Mouse (Mus musculus) limb, embryonic 14.5 days (tissue): ENCODE results near the gene Naa25. TPM values are rescaled to one million over a fixed set of nuclear protein-coding genes. Genes with fewer than 3 reads are reported as not detected.

ENCODE experiments used
- ATAC-seq: fragments of 200-750 bp; cut with Nextera tagmentation; 2 replicates; pipeline ENCODE4 v1.8.0; 2017; ENCODE audit warnings: low read depth, moderate number of reproducible peaks, moderate TSS enrichment; ENCODE audit not compliant: low FRiP score
- DNase-seq: peaks from one replicate; pipeline ENCODE4 v3.0.0-alpha.2; 2015; ENCODE audit warnings: low spot score
- H3K27ac ChIP-seq: fragments of 300-500 bp; sonication (generic); replicated peaks from 2 replicates; pipeline ENCODE4 v1.5.1; 2014; ENCODE audit warnings: low read depth, mild to moderate bottlenecking, low read length, moderate library complexity, mixed read lengths
- H3K27me3 ChIP-seq: fragments of 300-500 bp; sonication (generic); 2 replicates; pipeline ENCODE4 v1.6.1; 2014; ENCODE audit warnings: low read length, mixed read lengths; ENCODE audit not compliant: control insufficient read depth, insufficient read depth
- H3K36me3 ChIP-seq: fragments of 300-500 bp; sonication (generic); 2 replicates; pipeline ENCODE4 v1.6.1; 2014; ENCODE audit warnings: mild to moderate bottlenecking, low read length, moderate library complexity, mixed read lengths; ENCODE audit not compliant: control insufficient read depth, insufficient read depth
- H3K4me1 ChIP-seq: fragments of 300-500 bp; sonication (generic); 2 replicates; pipeline ENCODE4 v1.6.1; 2014; ENCODE audit warnings: antibody characterized with exemption, low read length, mixed read lengths; ENCODE audit not compliant: control insufficient read depth, insufficient read depth
- H3K4me2 ChIP-seq: fragments of 300-500 bp; sonication (generic); replicated peaks from 2 replicates; pipeline ENCODE4 v1.6.1; 2014; ENCODE audit warnings: low read depth, mild to moderate bottlenecking, low read length, moderate library complexity; ENCODE audit not compliant: severe bottlenecking
- H3K4me3 ChIP-seq: fragments of 300-500 bp; sonication (generic); replicated peaks from 2 replicates; pipeline ENCODE4 v1.5.1; 2014; ENCODE audit warnings: low read length
- H3K9ac ChIP-seq: fragments of 300-500 bp; sonication (generic); 2 replicates; pipeline ENCODE4 v1.6.1; 2014; ENCODE audit warnings: mild to moderate bottlenecking, low read depth, low read length, moderate library complexity; ENCODE audit not compliant: severe bottlenecking
- H3K9me3 ChIP-seq: fragments of 300-500 bp; sonication (generic); 2 replicates; pipeline ENCODE4 v1.6.1; 2016; ENCODE audit warnings: low read length; ENCODE audit not compliant: control insufficient read depth
- POLR2A ChIP-seq: fragments of 200-500 bp; IDR thresholded peaks from 2 replicates; pipeline ENCODE4 v1.8.0; 2012; ENCODE audit warnings: inconsistent platforms, mild to moderate bottlenecking, moderate library complexity, borderline replicate concordance; ENCODE audit not compliant: insufficient read depth, insufficient read length; ENCODE audit errors: extremely low read depth
- WGBS: fragments of 180-500 bp; shearing (Covaris S2); extraction: QIAGEN DNeasy Blood & Tissue Kit; methylation state at CpG from one replicate; pipeline ENCODE4 v1.1.7; 2014; 5-methylcytosine and 5-hydroxymethylcytosine counted together
- polyA plus RNA-seq, 2 experiments: library from polyadenylated mRNA; depleted of rRNA in 1 of 2; stranded (reverse) in 1 of 2; unstranded in 1 of 2; fragments of >200 nt; fragmentation: Nextera tagmentation in 1 of 2; extraction: Ambion mirVana in 1 of 2; gene quantifications; 2 replicates each; pipeline versions ENCODE4 v1.2.1 to v1.2.3; 2012 to 2014

Naa25 gene
- polyA plus RNA-seq, 2 experiments, result 20.9 to 41.2 TPM

DNA sequence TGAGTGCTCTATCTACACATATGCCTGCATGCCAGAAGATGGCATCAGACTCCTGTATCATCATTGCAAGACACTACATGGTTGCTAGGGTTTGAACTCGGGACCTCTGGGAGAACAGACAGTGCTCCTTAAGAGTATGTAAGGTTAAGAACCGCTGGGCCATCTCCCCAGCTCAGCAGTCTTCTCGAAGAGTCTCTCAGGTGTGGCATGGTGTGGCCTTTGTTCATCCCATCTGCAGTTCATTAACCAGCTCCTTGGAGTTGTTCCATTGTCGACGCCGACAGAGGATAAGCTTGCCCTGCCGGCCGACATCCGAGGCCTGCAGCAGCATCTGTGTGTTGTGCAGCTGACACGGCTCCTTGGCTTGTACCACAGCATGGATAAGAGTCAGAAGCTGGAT, 25.6 kb downstream of the Naa25 start:
- no peaks in the 10 kb centered on the region for H3K4me1 ChIP-seq
- DNase-seq (no peak), ATAC-seq (no peak)
- peaks cover 95% of the 10 kb centered on the region for H3K36me3 ChIP-seq
- no peak overlapping the region for H3K27ac ChIP-seq
- no peaks in the 10 kb centered on the region for H3K9me3 ChIP-seq
- no peak for TF ChIP-seq POLR2A
- WGBS, result 65% methylated on average over 10 of the region's 10 CpGs
- no peak overlapping the region for H3K9ac ChIP-seq
- H3K4me3 ChIP-seq, result no peak overlapping the region
- no peak overlapping the region for H3K4me2 ChIP-seq
- H3K27me3 ChIP-seq, result no peaks in the 10 kb centered on the region

- DNase-seq (no peak), ATAC-seq (no peak)
- no peak for TF ChIP-seq POLR2A
- Histone ChIP-seq H3K4me2 (no peak overlapping the region), H3K36me3 (peaks cover 99% of the 10 kb centered on the region), H3K4me1 (no peaks in the 10 kb centered on the region), H3K4me3 (no peak overlapping the region), H3K9me3 (no peaks in the 10 kb centered on the region), H3K27ac (no peak overlapping the region), H3K9ac (no peak overlapping the region), H3K27me3 (no peaks in the 10 kb centered on the region)
- 82% methylated on average over 3 of the region's 3 CpGs for WGBS
These were observed 31.2 kb downstream of the Naa25 start for GRCm38 (mm10) chr5:121428954-121429353.

DNA sequence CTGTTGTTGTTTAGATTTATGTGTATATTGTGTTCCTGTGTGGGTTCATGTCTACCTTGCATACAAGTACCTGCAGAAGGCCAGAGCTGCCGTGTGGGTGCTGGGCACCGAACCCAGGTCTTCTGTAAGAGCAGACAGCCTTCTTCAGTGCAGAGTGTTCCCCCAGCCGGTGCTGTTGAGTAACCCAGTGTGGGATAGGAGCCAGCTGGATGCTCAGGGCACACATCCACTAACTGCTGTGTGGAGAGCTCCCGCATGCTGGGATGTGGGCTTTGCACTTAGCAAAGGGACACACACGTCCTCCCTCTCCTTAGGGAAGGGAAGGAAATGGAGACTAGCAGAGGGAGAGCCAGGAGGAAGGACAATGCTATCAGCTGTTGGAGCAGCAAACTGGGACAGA, 40.4 kb downstream of the Naa25 start:
- TF ChIP-seq POLR2A, result no peak
- DNase-seq (no peak), ATAC-seq (no peak)
- Histone ChIP-seq H3K36me3 (peaks cover 97% of the 10 kb centered on the region), H3K4me2 (no peak overlapping the region), H3K4me1 (no peaks in the 10 kb centered on the region), H3K27me3 (no peaks in the 10 kb centered on the region), H3K27ac (no peak overlapping the region), H3K4me3 (no peak overlapping the region), H3K9ac (no peak overlapping the region), H3K9me3 (no peaks in the 10 kb centered on the region)
- WGBS, result 87% methylated on average over 5 of the region's 5 CpGs

- WGBS, result 83% methylated on average over 11 of the region's 11 CpGs
- Histone ChIP-seq H3K27me3 (no peaks in the 10 kb centered on the region), H3K4me1 (no peaks in the 10 kb centered on the region), H3K4me3 (no peak overlapping the region), H3K9me3 (no peaks in the 10 kb centered on the region), H3K36me3 (peaks cover 97% of the 10 kb centered on the region), H3K9ac (no peak overlapping the region), H3K27ac (no peak overlapping the region), H3K4me2 (no peak overlapping the region)
- no peak for TF ChIP-seq POLR2A
- DNase-seq, result no peak
- ATAC-seq, result no peak
These were observed 41.0 kb downstream of the Naa25 start for GRCm38 (mm10) chr5:121438756-121439155.

- Histone ChIP-seq H3K4me2 (no peak overlapping the region), H3K27me3 (no peaks in the 10 kb centered on the region), H3K9me3 (no peaks in the 10 kb centered on the region), H3K36me3 (peaks cover 98% of the 10 kb centered on the region), H3K4me3 (no peak overlapping the region), H3K9ac (no peak overlapping the region), H3K27ac (no peak overlapping the region), H3K4me1 (no peaks in the 10 kb centered on the region)
- TF ChIP-seq POLR2A, result no peak
- DNase-seq (no peak), ATAC-seq (no peak)
- 95% methylated on average over 3 of the region's 3 CpGs for WGBS
These were observed 45.8 kb downstream of the Naa25 start for GRCm38 (mm10) chr5:121443548-121443947.

DNA sequence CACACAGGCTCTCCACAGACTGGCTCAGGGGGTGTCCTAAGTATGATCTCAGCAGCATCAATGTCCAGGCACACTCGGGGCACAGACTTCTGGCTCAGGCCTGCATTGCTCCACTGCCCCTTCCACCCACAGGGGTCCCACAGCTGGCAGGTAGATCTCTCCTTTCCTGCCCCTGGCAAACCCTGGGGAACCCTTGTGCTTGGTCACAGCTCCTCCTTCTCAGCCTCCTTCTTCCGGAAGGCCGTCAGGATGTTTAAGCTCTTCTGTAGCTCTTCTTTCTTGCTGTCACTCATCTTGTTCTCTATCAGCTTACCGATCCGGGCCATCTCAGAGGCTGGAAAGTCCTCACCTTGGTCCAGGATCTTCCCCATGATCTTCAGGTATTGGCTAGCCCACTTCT, 47.1 kb downstream of the Naa25 start:
- H3K27ac ChIP-seq, result no peak overlapping the region
- DNase-seq, result no peak
- WGBS, result 91% methylated on average over 5 of the region's 5 CpGs
- H3K27me3 ChIP-seq, result no peaks in the 10 kb centered on the region
- H3K4me3 ChIP-seq, result no peak overlapping the region
- no peaks in the 10 kb centered on the region for H3K9me3 ChIP-seq
- H3K9ac ChIP-seq, result no peak overlapping the region
- no peaks in the 10 kb centered on the region for H3K4me1 ChIP-seq
- H3K36me3 ChIP-seq, result peaks cover 96% of the 10 kb centered on the region
- H3K4me2 ChIP-seq, result no peak overlapping the region
- no peak for ATAC-seq
- no peak for TF ChIP-seq POLR2A
